Mouse (Mus musculus) liver, embryonic 13.5 days (tissue): ENCODE measurements at regions not wholly inside any gene's neighbourhood (a gene's known extent, or its start where the extent isn't known, plus 50 kb on each side); places are given as distances from the start of the nearest gene placed in this dataset.

Experiments
- ATAC-seq: fragments of 200-750 bp; cut with Nextera tagmentation; 2 replicates; pipeline ENCODE4 v1.8.0; 2017; ENCODE audit warnings: low read depth, mild to moderate bottlenecking, moderate number of reproducible peaks, moderate library complexity
- DNase-seq: peaks from one replicate; pipeline ENCODE4 v3.0.0; 2022
- H3K27ac ChIP-seq: fragments of 300-500 bp; sonication (generic); 2 replicates; pipeline ENCODE4 v1.5.1; 2015; ENCODE audit warnings: moderate library complexity, mild to moderate bottlenecking, inconsistent platforms
- H3K27me3 ChIP-seq: fragments of 300-500 bp; sonication (generic); 2 replicates; pipeline ENCODE4 v1.6.1; 2015; ENCODE audit warnings: mild to moderate bottlenecking, inconsistent platforms
- H3K36me3 ChIP-seq: fragments of 300-500 bp; sonication (generic); 2 replicates; pipeline ENCODE4 v1.6.1; 2015; ENCODE audit warnings: mild to moderate bottlenecking, inconsistent platforms
- H3K4me1 ChIP-seq: fragments of 300-500 bp; sonication (generic); replicated peaks from 2 replicates; pipeline ENCODE4 v1.6.1; 2015; ENCODE audit warnings: inconsistent platforms
- H3K4me2 ChIP-seq: fragments of 300-500 bp; sonication (generic); 2 replicates; pipeline ENCODE4 v1.6.1; 2015; ENCODE audit warnings: inconsistent platforms, mild to moderate bottlenecking, moderate library complexity
- H3K4me3 ChIP-seq: fragments of 300-500 bp; sonication (generic); replicated peaks from 2 replicates; pipeline ENCODE4 v1.5.1; 2015; ENCODE audit warnings: mild to moderate bottlenecking, inconsistent platforms
- H3K9ac ChIP-seq: fragments of 300-500 bp; sonication (generic); 2 replicates; pipeline ENCODE4 v1.6.1; 2015; ENCODE audit warnings: mild to moderate bottlenecking, inconsistent platforms
- H3K9me3 ChIP-seq: fragments of 300-500 bp; sonication (generic); replicated peaks from 2 replicates; pipeline ENCODE4 v1.6.1; 2016; ENCODE audit warnings: inconsistent platforms
- WGBS: fragments of 180-500 bp; shearing (Covaris S2); methylation state at CpG from one replicate; pipeline ENCODE4 v1.1.7; 2015; ENCODE audit not compliant: insufficient replicate concordance; 5-methylcytosine and 5-hydroxymethylcytosine counted together

GRCm38 (mm10) chr14:46129762-46130161, 249.5 kb upstream of the Gm15217 start:
- no peak overlapping the region for H3K4me2 ChIP-seq

DNA sequence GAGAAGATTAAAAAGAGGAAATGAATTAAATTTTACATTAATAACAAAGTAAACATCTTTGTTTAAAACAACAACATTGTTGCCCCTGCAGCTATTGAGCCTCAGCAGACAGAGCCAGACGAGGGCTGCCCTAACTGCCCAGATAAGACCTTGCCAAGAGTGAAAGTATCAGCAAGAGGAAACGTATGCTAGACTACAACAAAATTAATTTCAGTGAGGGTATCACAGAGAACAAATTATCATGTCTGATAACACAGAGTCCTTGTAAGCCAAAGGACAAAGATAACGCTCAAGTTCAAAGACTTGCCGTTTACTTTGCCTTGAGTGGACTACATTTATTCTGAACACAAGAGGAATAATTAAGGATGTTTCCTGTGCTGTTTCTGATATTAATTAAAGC, 235.0 kb upstream of the Gm15217 start:
- DNase-seq (no peak), ATAC-seq (no peak)
- no peak overlapping the region for H3K9ac ChIP-seq
- H3K27me3 ChIP-seq = no peaks in the 10 kb centered on the region
- no peak overlapping the region for H3K4me3 ChIP-seq
- WGBS = 23% methylated on average over 4 of the region's 4 CpGs
- no peaks in the 10 kb centered on the region for H3K4me1 ChIP-seq
- no peaks in the 10 kb centered on the region for H3K9me3 ChIP-seq
- no peak overlapping the region for H3K4me2 ChIP-seq
- no peaks in the 10 kb centered on the region for H3K36me3 ChIP-seq
- H3K27ac ChIP-seq = no peak overlapping the region

More at GRCm38 (mm10) chr14:46129762-46130161, 249.5 kb upstream of the Gm15217 start:
- H3K9ac ChIP-seq = no peak overlapping the region
- no peak overlapping the region for H3K27ac ChIP-seq
- no peak overlapping the region for H3K4me3 ChIP-seq
- DNase-seq = no peak
- no peaks in the 10 kb centered on the region for H3K9me3 ChIP-seq
- no peaks in the 10 kb centered on the region for H3K27me3 ChIP-seq
- H3K4me1 ChIP-seq = no peaks in the 10 kb centered on the region
- H3K36me3 ChIP-seq = no peaks in the 10 kb centered on the region
- WGBS = 48% methylated on average over 3 of the region's 3 CpGs
- ATAC-seq = no peak

- H3K36me3 ChIP-seq = no peaks in the 10 kb centered on the region
- DNase-seq (no peak), ATAC-seq (no peak)
- no peak overlapping the region for H3K4me2 ChIP-seq
- H3K9me3 ChIP-seq = no peaks in the 10 kb centered on the region
- no peak overlapping the region for H3K27ac ChIP-seq
- no peaks in the 10 kb centered on the region for H3K4me1 ChIP-seq
- WGBS = 33% methylated on average over 6 of the region's 6 CpGs
- no peaks in the 10 kb centered on the region for H3K27me3 ChIP-seq
- no peak overlapping the region for H3K4me3 ChIP-seq
- H3K9ac ChIP-seq = no peak overlapping the region
These were observed 234.5 kb upstream of the Gm15217 start for GRCm38 (mm10) chr14:46144707-46145106.

- 63% methylated on average over 7 of the region's 7 CpGs for WGBS
- Histone ChIP-seq H3K9me3 (no peaks in the 10 kb centered on the region), H3K4me3 (no peak overlapping the region), H3K27ac (no peak overlapping the region), H3K27me3 (no peaks in the 10 kb centered on the region), H3K36me3 (no peaks in the 10 kb centered on the region), H3K4me1 (no peaks in the 10 kb centered on the region), H3K4me2 (no peak overlapping the region), H3K9ac (no peak overlapping the region)
- ATAC-seq (no peak), DNase-seq (no peak)
These were observed 233.6 kb upstream of the Gm15217 start for GRCm38 (mm10) chr14:46145584-46145983.

DNA sequence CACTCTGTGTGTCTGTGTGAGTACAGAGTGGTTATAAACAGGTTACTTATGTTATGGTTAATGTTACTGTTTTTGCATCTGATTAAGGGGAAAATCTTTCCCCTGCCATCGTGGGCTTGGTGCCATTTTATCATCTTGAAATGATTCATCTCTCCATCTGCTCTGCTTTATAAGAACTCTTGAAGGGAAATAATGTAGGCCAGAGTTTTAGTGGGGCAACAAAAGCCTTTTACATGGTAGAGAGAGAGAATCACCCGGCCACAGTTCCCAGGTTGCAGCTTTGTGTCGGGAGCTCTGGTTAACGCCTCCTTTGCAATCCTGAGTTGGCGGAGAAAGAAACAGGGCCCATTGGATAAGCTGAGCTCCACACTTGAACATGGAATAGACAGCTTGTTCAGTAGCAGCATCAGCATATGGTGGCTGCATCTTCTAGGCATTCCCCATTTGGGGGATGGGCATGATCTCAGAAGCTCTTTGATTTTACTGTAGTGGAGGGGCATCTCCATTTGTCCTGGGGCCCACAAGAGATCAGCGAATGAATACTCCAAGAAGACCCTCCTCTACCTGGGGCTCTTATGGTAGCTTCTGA, 230.0 kb upstream of the Gm15217 start:
- H3K9ac ChIP-seq = no peak overlapping the region
- no peak overlapping the region for H3K4me3 ChIP-seq
- H3K27me3 ChIP-seq = no peaks in the 10 kb centered on the region
- no peak overlapping the region for H3K4me2 ChIP-seq
- no peaks in the 10 kb centered on the region for H3K36me3 ChIP-seq
- no peaks in the 10 kb centered on the region for H3K9me3 ChIP-seq
- DNase-seq (no peak), ATAC-seq (no peak)
- no peak overlapping the region for H3K27ac ChIP-seq
- no peaks in the 10 kb centered on the region for H3K4me1 ChIP-seq
- WGBS = 61% methylated on average over 6 of the region's 6 CpGs

DNA sequence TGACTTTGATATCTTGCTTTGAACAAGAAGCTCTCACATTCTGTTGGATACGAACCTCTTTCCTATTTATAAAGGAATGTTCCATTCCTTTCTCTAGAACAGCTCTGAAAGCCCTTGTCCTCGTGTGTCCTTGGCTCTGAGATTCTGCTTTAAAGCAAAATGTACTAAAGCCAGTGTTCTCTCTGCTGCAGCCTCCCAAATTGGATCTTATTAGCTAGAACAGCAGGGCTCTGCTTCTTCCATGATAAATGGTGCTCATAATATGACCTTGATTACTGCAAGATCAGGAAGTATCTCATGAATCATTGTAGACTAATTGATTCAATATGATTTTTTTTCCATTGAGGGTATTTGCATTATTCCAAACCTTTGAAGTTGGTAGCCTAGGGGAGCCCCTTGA, 220.5 kb upstream of the Gm15217 start:
- ATAC-seq (no peak), DNase-seq (no peak)
- no peak overlapping the region for H3K27ac ChIP-seq
- 46% methylated on average over 2 of the region's 2 CpGs for WGBS
- no peaks in the 10 kb centered on the region for H3K4me1 ChIP-seq
- no peak overlapping the region for H3K4me2 ChIP-seq
- H3K9ac ChIP-seq = no peak overlapping the region
- no peaks in the 10 kb centered on the region for H3K9me3 ChIP-seq
- no peaks in the 10 kb centered on the region for H3K27me3 ChIP-seq
- H3K36me3 ChIP-seq = no peaks in the 10 kb centered on the region
- no peak overlapping the region for H3K4me3 ChIP-seq

GRCm38 (mm10) chr14:46172181-46172874, 206.9 kb upstream of the Gm15217 start:
- no peaks in the 10 kb centered on the region for H3K9me3 ChIP-seq

DNA sequence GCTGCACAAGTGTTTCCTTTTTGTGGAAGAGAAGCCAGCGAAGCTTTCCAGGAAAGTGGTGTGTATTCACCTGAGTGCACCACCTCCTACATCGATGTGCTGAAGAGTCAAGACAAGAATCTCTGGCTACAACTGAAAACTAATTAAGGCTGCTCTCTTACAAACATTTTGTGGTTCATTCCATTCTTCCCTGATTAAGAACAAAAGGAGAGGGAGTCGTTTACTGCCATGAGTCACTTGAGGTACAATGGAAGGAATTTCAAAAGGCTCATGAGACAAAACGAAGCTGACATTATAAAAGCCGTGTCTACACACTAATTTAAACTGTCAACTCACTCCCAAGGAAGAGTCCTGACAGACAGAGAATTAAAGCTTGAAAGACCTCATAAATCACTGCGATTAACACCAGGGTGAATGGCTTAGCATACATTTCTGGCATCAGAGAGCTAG, 206.3 kb upstream of the Gm15217 start:
- no peaks in the 10 kb centered on the region for H3K36me3 ChIP-seq
- no peak overlapping the region for H3K9ac ChIP-seq
- no peaks in the 10 kb centered on the region for H3K4me1 ChIP-seq
- no peak overlapping the region for H3K4me3 ChIP-seq
- ATAC-seq = no peak
- H3K4me2 ChIP-seq = no peak overlapping the region
- no peaks in the 10 kb centered on the region for H3K27me3 ChIP-seq
- no peak overlapping the region for H3K27ac ChIP-seq
- DNase-seq = no peak
- 49% methylated on average over 6 of the region's 6 CpGs for WGBS
- no peaks in the 10 kb centered on the region for H3K9me3 ChIP-seq

More at GRCm38 (mm10) chr14:46172181-46172874, 206.9 kb upstream of the Gm15217 start:
- ATAC-seq = no peak
- DNase-seq = no peak
- H3K4me1 ChIP-seq = no peaks in the 10 kb centered on the region
- no peak overlapping the region for H3K4me3 ChIP-seq
- no peaks in the 10 kb centered on the region for H3K27me3 ChIP-seq
- no peak overlapping the region for H3K9ac ChIP-seq
- H3K27ac ChIP-seq = no peak overlapping the region
- no peaks in the 10 kb centered on the region for H3K36me3 ChIP-seq
- 58% methylated on average over 9 of the region's 9 CpGs for WGBS
- H3K4me2 ChIP-seq = no peak overlapping the region

GRCm38 (mm10) chr14:46174386-46174785, 204.8 kb upstream of the Gm15217 start:
- H3K4me3 ChIP-seq = no peak overlapping the region
- no peaks in the 10 kb centered on the region for H3K36me3 ChIP-seq
- 32% methylated on average over 5 of the region's 5 CpGs for WGBS
- no peak for ATAC-seq
- H3K4me2 ChIP-seq = no peak overlapping the region
- no peaks in the 10 kb centered on the region for H3K9me3 ChIP-seq
- no peak overlapping the region for H3K27ac ChIP-seq
- no peaks in the 10 kb centered on the region for H3K4me1 ChIP-seq
- no peaks in the 10 kb centered on the region for H3K27me3 ChIP-seq
- H3K9ac ChIP-seq = no peak overlapping the region
- DNase-seq = no peak

DNA sequence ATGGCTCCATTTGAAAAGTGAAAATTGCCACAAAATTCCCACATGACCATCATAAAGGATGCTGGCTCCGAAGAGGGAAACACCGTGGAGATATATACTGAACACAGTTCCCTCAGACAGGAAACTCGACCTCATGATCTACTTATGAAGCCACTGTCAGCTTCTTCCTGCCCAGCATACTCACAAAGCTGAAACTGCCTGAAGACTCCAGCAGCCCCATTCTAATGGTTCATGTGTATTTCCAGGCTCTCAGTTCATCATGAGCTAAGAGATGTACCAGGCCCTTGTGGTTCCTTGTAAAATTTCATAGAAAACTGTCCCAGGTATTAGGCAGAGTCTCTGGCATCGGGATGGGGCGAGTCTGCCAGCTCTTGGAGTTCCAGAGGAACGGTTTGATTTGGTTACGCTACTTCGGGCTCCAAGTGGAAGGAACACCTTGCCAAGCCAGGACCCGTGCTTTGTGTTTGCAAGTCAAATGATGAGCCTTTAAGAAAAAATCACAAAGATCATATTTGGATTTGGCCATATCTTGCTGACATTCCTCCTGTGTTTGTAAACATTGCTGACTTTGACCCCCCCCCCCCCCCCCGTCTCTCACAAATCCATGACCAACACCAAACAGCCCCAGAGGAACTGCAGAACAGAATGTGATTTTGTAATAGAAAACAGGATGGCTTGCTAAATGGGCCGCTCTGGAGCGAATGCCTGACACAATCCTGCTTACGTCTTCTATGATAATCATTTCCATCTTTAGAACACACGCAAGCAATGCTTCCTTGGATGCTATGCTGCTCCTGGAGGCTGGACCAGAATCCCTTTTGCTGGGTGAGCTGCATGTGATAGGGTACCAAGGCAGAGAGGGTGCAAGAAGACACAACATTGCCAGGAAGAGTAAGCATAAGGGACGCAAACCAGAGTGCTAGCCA, 203.7 kb upstream of the Gm15217 start:
- Histone ChIP-seq H3K4me2 (no peak overlapping the region), H3K36me3 (no peaks in the 10 kb centered on the region), H3K9me3 (no peaks in the 10 kb centered on the region), H3K4me3 (no peak overlapping the region), H3K9ac (no peak overlapping the region), H3K27ac (no peak overlapping the region), H3K4me1 (no peaks in the 10 kb centered on the region), H3K27me3 (no peaks in the 10 kb centered on the region)
- DNase-seq = no peak
- no peak for ATAC-seq
- WGBS = 62% methylated on average over 15 of the region's 15 CpGs

GRCm38 (mm10) chr14:46179024-46179423, 200.2 kb upstream of the Gm15217 start:
- Histone ChIP-seq H3K9ac (no peak overlapping the region), H3K4me3 (no peak overlapping the region), H3K27me3 (no peaks in the 10 kb centered on the region), H3K4me2 (no peak overlapping the region), H3K9me3 (no peaks in the 10 kb centered on the region), H3K4me1 (no peaks in the 10 kb centered on the region), H3K36me3 (no peaks in the 10 kb centered on the region), H3K27ac (no peak overlapping the region)
- no peak for ATAC-seq
- 19% methylated on average over 1 of the region's 1 CpGs for WGBS
- no peak for DNase-seq
